Mouse (Mus musculus) megakaryocyte, embryonic 14.5 days (primary cell): ENCODE measurements around the gene Itgb1bp1.

ENCODE experiments used
- FLI1 ChIP-seq: IDR thresholded peaks from 2 replicates; pipeline ENCODE4 v1.6.1; 2012; ENCODE audit warnings: low read length, inconsistent platforms, mixed read lengths
- GATA1 ChIP-seq: IDR thresholded peaks from 3 replicates; pipeline ENCODE4 v1.6.1; 2012; ENCODE audit warnings: mixed read lengths, low read length, inconsistent platforms, borderline replicate concordance

DNA sequence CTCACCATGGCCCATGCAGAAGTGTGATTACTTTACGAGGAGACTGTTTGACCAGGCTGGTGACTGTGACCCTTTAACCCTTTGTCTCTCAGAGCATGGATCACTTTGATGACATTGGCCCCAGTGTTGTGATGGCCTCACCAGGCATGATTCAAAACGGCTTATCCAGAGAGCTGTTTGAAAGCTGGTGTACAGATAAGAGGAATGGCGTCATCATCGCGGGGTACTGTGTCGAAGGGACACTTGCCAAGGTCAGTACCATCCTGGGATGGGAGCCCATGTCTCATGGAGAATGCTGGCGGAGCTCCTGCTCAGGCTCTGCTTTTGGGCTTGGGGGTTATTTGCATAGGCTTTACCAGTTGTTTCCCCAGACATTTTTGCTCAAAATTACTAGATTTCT lies 15.2 kb upstream of the Itgb1bp1 start:
- TF ChIP-seq GATA1 (no peak), FLI1 (no peak)
